Mouse (Mus musculus) gastrocnemius, postnatal 4 days (tissue): ENCODE results near the gene Ldlr. TPM values are rescaled to one million over a fixed set of nuclear protein-coding genes. Genes with fewer than 3 reads are reported as not detected.

Experiments used
- DNase-seq, 2 experiments: peaks; one replicate each; pipeline ENCODE4 v3.0.0; 2021 to 2022; ENCODE audit warnings: low spot score in 2 of 2, mixed read lengths in 2 of 2
- total RNA-seq, 2 experiments: library from RNA; stranded (reverse); gene quantifications; 2 replicates each; pipeline ENCODE4 v1.2.3; 2021

The Ldlr gene
- total RNA-seq, 2 experiments from 2014 or later: 25.6 to 37.2 TPM

- DNase-seq: no peak
Observed at GRCm38 (mm10) chr9:21725224-21726121, 2.2 kb downstream of the Ldlr start.

GRCm38 (mm10) chr9:21726218-21726975, 3.1 kb downstream of the Ldlr start:
- DNase-seq: no peak

- DNase-seq: no peak
Observed at GRCm38 (mm10) chr9:21728261-21728832, 5.1 kb downstream of the Ldlr start.

GRCm38 (mm10) chr9:21729264-21729663, 6.0 kb downstream of the Ldlr start:
- DNase-seq: peak in 1 of 2 experiments; percentile 13

GRCm38 (mm10) chr9:21732288-21732687, 9.0 kb downstream of the Ldlr start:
- no peak for DNase-seq

- DNase-seq: no peak
Observed at GRCm38 (mm10) chr9:21733446-21733845, 10.2 kb downstream of the Ldlr start.

- DNase-seq: no peak
Observed at GRCm38 (mm10) chr9:21733989-21734388, 10.7 kb downstream of the Ldlr start.

- DNase-seq: no peak
Observed at GRCm38 (mm10) chr9:21735126-21735525, 11.8 kb downstream of the Ldlr start.

- DNase-seq: no peak
Observed at GRCm38 (mm10) chr9:21736580-21736979, 13.3 kb downstream of the Ldlr start.

- DNase-seq: no peak
Observed at GRCm38 (mm10) chr9:21737188-21737587, 13.9 kb downstream of the Ldlr start.

GRCm38 (mm10) chr9:21738776-21739175, 15.5 kb downstream of the Ldlr start:
- no peak for DNase-seq

- no peak for DNase-seq
Observed at GRCm38 (mm10) chr9:21740427-21740826, 17.1 kb downstream of the Ldlr start.

GRCm38 (mm10) chr9:21741514-21741913, 18.2 kb downstream of the Ldlr start:
- DNase-seq: no peak

GRCm38 (mm10) chr9:21747238-21747774, 24.0 kb downstream of the Ldlr start:
- no peak for DNase-seq

- DNase-seq: no peak
Observed at GRCm38 (mm10) chr9:21748033-21748432, 24.8 kb downstream of the Ldlr start.

GRCm38 (mm10) chr9:21748491-21748890, 25.2 kb downstream of the Ldlr start:
- DNase-seq: no peak

GRCm38 (mm10) chr9:21749382-21750118, 26.3 kb downstream of the Ldlr start:
- DNase-seq: no peak

- no peak for DNase-seq
Observed at GRCm38 (mm10) chr9:21750370-21750769, 27.1 kb downstream of the Ldlr start.

GRCm38 (mm10) chr9:21751347-21751746, 28.1 kb downstream of the Ldlr start:
- DNase-seq: peak in 1 of 2 experiments; percentile 48

GRCm38 (mm10) chr9:21752252-21752792, 29.0 kb downstream of the Ldlr start:
- DNase-seq: peak in 1 of 2 experiments; percentile 49
